ENCODE assay signal across 18 mouse cellular contexts in the genomic region with DNA sequence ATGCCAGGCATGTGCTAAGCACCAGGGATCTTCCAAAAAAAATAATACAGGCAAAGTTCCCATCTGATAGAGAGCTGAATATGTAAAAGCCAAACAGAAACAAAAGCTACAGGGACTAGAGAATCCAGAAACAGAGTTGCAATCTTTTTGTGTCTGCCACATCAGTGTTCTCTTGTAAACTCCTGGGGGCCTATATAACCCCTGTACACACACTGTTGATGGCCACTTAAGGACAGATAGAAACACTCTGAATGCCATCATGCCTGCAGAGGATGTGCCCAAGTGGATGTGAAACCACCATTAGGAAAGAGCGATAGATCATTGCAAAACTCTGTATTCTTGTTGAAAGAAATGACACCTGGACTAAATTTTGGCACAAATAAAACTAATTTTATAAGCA. TPM values are rescaled to one million over a fixed set of nuclear protein-coding genes. Genes with fewer than 3 reads are reported as not detected.
DNase-seq lines count a peak whose midpoint lies in the region; ATAC-seq lines count a peak whose summit lies in the region.
"Had no signal": no experiment of that assay in that cellular context is flagged by ENCODE, and none has a peak within 500 bp of the region (broad histone marks: within the 10 kb centered on the region; RNA-seq: fewer than 3 reads in every experiment).

No protein-coding gene starts in this region.

- peak; percentile 73 for DNase-seq in adipocyte (ENCODE audit: low spot score)
- peak; percentile 100 for DNase-seq in fat pad, adult 2 months (ENCODE audit: extremely low read depth, low read depth, low spot score)
- no peak for DNase-seq in adrenal gland, adult (ENCODE audit: inconsistent age in 2 of 2, low spot score in 1 of 2)
- no peak for DNase-seq in thymus, postnatal 14 days
- DNase-seq: adrenal gland, adult 8-10 months; adrenal gland, postnatal 14 days; adrenal gland, postnatal 36 days; cerebellum, adult 11-12 months; cerebellum, adult 2 months; cerebellum, adult 9-10 months; cerebellum, postnatal 10 days; cerebellum, postnatal 25 days; embryo, embryonic 11 days had no signal

- peak; percentile 87 for ATAC-seq in granulocyte monocyte progenitor cell, adult 5-6 weeks (replicated peaks; ENCODE audit: poor library complexity, severe bottlenecking)
- peak; percentile 60 for ATAC-seq in megakaryocyte progenitor cell, adult 5-6 weeks (replicated peaks; ENCODE audit: poor library complexity)
- ATAC-seq in megakaryocyte-erythroid progenitor cell, adult 5-6 weeks (replicated peaks; ENCODE audit: low FRiP score, low TSS enrichment, poor library complexity, severe bottlenecking) = no peak
- ATAC-seq: activated CD4-positive, CD25-positive, alpha-beta regulatory T cell, adult 4 months; Patski had no signal

RNA-seq across cellular contexts. Expression of a gene that starts 29.5 kb away (rescaled TPM):
- 37.9 and 53.4 TPM in 2 replicates for total RNA-seq in granulocyte monocyte progenitor cell, adult 5-6 weeks (2014; fragmentation: Nextera tagmentation)
- 24.8 and 37.3 TPM in 2 replicates for total RNA-seq in granulocyte monocyte progenitor cell, adult 5-6 weeks (2017)
- total RNA-seq in megakaryocyte progenitor cell, adult 5-6 weeks (2015) = 54.4 and 56.2 TPM in 2 replicates
- 29.1 and 34.8 TPM in 2 replicates for total RNA-seq in megakaryocyte progenitor cell, adult 5-6 weeks (2017)
- total RNA-seq in megakaryocyte-erythroid progenitor cell, adult 5-6 weeks (2014; fragmentation: Nextera tagmentation) = 38.8 and 51.6 TPM in 2 replicates
- 25.8 and 29.5 TPM in 2 replicates for total RNA-seq in megakaryocyte-erythroid progenitor cell, adult 5-6 weeks (2017)

Comparison
In these comparisons a context has a peak if more than half of its experiments do, and no peak if none do; other contexts are left out.
1. DNase-seq: peak in adipocyte (single experiment) and fat pad, adult 2 months (single experiment); none in adrenal gland, adult (0 of 2) and thymus, postnatal 14 days (single experiment).